In genomic region chr4:62999321-62999720, GRCm38 (mm10) we compare ENCODE assay signal across 10 mouse cellular contexts. TPM values are rescaled to one million over a fixed set of nuclear protein-coding genes. Genes with fewer than 3 reads are reported as not detected.
DNase-seq lines count a peak whose midpoint lies in the region; ATAC-seq lines count a peak whose summit lies in the region.
"Had no signal": no experiment of that assay in that cellular context is flagged by ENCODE, and none has a peak within 500 bp of the region (broad histone marks: within the 10 kb centered on the region; RNA-seq: fewer than 3 reads in every experiment).

No protein-coding gene starts in this region.

- H3K36me3 ChIP-seq in lung, embryonic 15.5 days: no peaks in the 10 kb centered on the region
- H3K36me3 ChIP-seq in hindbrain, embryonic 15.5 days: no peaks in the 10 kb centered on the region
- no peaks in the 10 kb centered on the region for H3K36me3 ChIP-seq in midbrain, embryonic 15.5 days (replicated peaks)

- 47% methylated on average over 4 of the region's 4 CpGs for WGBS in lung, embryonic 15.5 days
- 80% methylated on average over 4 of the region's 4 CpGs for WGBS in hindbrain, embryonic 15.5 days
- 75% methylated on average over 4 of the region's 4 CpGs for WGBS in midbrain, embryonic 15.5 days

- peak; percentile 59 for DNase-seq in heart, adult 11 months
- DNase-seq in heart, adult 9 months (ENCODE audit: low spot score in 2 of 2): no peak
- DNase-seq in lung, postnatal 14 days: no peak
- DNase-seq in left cerebral cortex, postnatal 36 days (ENCODE audit: low spot score in 2 of 2): no peak
- DNase-seq: B cell, adult 2 months had no signal

- H3K4me1 ChIP-seq in lung, embryonic 15.5 days: peaks cover 49% of the 10 kb centered on the region
- peaks cover 39% of the 10 kb centered on the region for H3K4me1 ChIP-seq in hindbrain, embryonic 15.5 days (replicated peaks)
- peaks cover 36% of the 10 kb centered on the region for H3K4me1 ChIP-seq in midbrain, embryonic 15.5 days

- H3K27me3 ChIP-seq in lung, embryonic 15.5 days: no peaks in the 10 kb centered on the region
- H3K27me3 ChIP-seq in hindbrain, embryonic 15.5 days: no peaks in the 10 kb centered on the region
- no peaks in the 10 kb centered on the region for H3K27me3 ChIP-seq in midbrain, embryonic 15.5 days (replicated peaks)

- peak; percentile 58 for ATAC-seq in lung, embryonic 15.5 days (ENCODE audit: borderline replicate concordance, extremely low read depth, low FRiP score, low TSS enrichment)
- ATAC-seq in hindbrain, embryonic 15.5 days (ENCODE audit: low FRiP score, low read depth): no peak
- peak; percentile 16; the same call in 1 of the 2 replicates for ATAC-seq in midbrain, embryonic 15.5 days (replicated peaks)
- ATAC-seq in megakaryocyte progenitor cell, adult 5-6 weeks (replicated peaks; ENCODE audit: poor library complexity): no peak

- no peaks in the 10 kb centered on the region for H3K9me3 ChIP-seq in lung, embryonic 15.5 days
- H3K9me3 ChIP-seq in hindbrain, embryonic 15.5 days: no peaks in the 10 kb centered on the region
- H3K9me3 ChIP-seq in midbrain, embryonic 15.5 days: no peaks in the 10 kb centered on the region

- no peak overlapping the region for H3K9ac ChIP-seq in lung, embryonic 15.5 days
- H3K9ac ChIP-seq in hindbrain, embryonic 15.5 days: no peak overlapping the region
- H3K9ac ChIP-seq in midbrain, embryonic 15.5 days: no peak overlapping the region

- intact Hi-C loops in left cerebral cortex, postnatal 36 days (cut with DNase I): no loop called here

- H3K27ac ChIP-seq in lung, embryonic 15.5 days: peak overlapping the region; percentile 93
- H3K27ac ChIP-seq in hindbrain, embryonic 15.5 days (replicated peaks): peak overlapping the region; percentile 29; the same call in 1 of the 2 replicates
- peak overlapping the region; percentile 42 for H3K27ac ChIP-seq in midbrain, embryonic 15.5 days
- H3K27ac ChIP-seq: macrophage had no signal

- no peak overlapping the region for H3K4me3 ChIP-seq in lung, embryonic 15.5 days
- no peak overlapping the region for H3K4me3 ChIP-seq in hindbrain, embryonic 15.5 days
- H3K4me3 ChIP-seq in midbrain, embryonic 15.5 days: no peak overlapping the region

- 0 out of 2 replicates have a peak overlapping the region, but pooled peaks have one; percentile 11 for H3K4me2 ChIP-seq in lung, embryonic 15.5 days
- no peak overlapping the region for H3K4me2 ChIP-seq in hindbrain, embryonic 15.5 days
- no peak overlapping the region for H3K4me2 ChIP-seq in midbrain, embryonic 15.5 days

RNA-seq across cellular contexts. Expression of gene Zfp618, which starts 33.9 kb away (rescaled TPM):
- polyA plus RNA-seq in lung, embryonic 15.5 days (2015; fragmentation: Nextera tagmentation; extraction: Ambion mirVana): 22.0 and 25.0 TPM in 2 replicates
- 27.2 and 28.3 TPM in 2 replicates for polyA plus RNA-seq in hindbrain, embryonic 15.5 days (2015; fragmentation: Nextera tagmentation; extraction: Ambion mirVana)
- polyA plus RNA-seq in midbrain, embryonic 15.5 days (2015; fragmentation: Nextera tagmentation; extraction: Ambion mirVana): 37.6 and 38.6 TPM in 2 replicates
- total RNA-seq in megakaryocyte progenitor cell, adult 5-6 weeks (2015): 0.20 and 0.44 TPM in 2 replicates
- total RNA-seq in megakaryocyte progenitor cell, adult 5-6 weeks (2017): 0.08 and 0.27 TPM in 2 replicates
- 1 to 10 TPM; 4.6 to 7.0 TPM for total RNA-seq in left cerebral cortex, postnatal 36 days (2021)
- polyA plus RNA-seq: macrophage had no signal

Comparison
In these comparisons a context has a peak if more than half of its experiments do, and no peak if none do; other contexts are left out.
1. ATAC-seq: peak in lung, embryonic 15.5 days (single experiment) and midbrain, embryonic 15.5 days (single experiment); none in hindbrain, embryonic 15.5 days (single experiment) and megakaryocyte progenitor cell, adult 5-6 weeks (single experiment).
2. H3K27ac ChIP-seq: peak in every context shown above with its lines; median percentile 93 in lung, embryonic 15.5 days; 42 in midbrain, embryonic 15.5 days; 29 in hindbrain, embryonic 15.5 days.